Mouse (Mus musculus) adrenal gland, adult 10 weeks (tissue): ENCODE results near the gene Gsdma. TPM values are rescaled to one million over a fixed set of nuclear protein-coding genes. Genes with fewer than 3 reads are reported as not detected.

Experiments
- polyA plus RNA-seq: library from polyadenylated mRNA; stranded (reverse); fragments of 350-450 nt; fragmentation: Illumina TruSeq; extraction: RNeasy Lipid Tissue Mini Kit (QIAGEN cat#74804); gene quantifications from one replicate; pipeline ENCODE4 v1.2.3, GENCODE M21; 2014; ENCODE audit warnings: low read depth, low replicate concordance

Gene Gsdma
- not detected for polyA plus RNA-seq

DNA sequence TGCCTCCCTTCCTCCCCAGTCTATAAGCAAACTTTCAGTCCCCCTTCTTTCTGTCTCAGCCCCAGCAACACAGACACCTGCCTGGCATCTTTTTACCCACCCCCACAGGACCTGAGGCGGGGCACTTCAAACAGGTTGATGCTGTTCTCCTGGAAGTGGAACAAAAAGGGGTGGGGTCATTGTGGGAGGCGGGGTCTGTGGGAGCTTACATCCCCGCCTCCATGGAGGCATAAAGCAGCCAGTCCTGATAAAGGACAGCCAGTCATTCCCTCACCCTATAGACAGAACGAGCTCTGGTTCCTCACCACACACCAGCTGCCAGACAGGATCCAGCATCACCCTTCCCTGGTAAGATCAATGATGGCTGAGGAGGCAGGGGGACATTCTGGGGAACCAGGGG is at the start of gene Gsdma:
Gene Gsdma (plus strand): TSS at position 261 of the 400 bp plus-strand sequence.

DNA sequence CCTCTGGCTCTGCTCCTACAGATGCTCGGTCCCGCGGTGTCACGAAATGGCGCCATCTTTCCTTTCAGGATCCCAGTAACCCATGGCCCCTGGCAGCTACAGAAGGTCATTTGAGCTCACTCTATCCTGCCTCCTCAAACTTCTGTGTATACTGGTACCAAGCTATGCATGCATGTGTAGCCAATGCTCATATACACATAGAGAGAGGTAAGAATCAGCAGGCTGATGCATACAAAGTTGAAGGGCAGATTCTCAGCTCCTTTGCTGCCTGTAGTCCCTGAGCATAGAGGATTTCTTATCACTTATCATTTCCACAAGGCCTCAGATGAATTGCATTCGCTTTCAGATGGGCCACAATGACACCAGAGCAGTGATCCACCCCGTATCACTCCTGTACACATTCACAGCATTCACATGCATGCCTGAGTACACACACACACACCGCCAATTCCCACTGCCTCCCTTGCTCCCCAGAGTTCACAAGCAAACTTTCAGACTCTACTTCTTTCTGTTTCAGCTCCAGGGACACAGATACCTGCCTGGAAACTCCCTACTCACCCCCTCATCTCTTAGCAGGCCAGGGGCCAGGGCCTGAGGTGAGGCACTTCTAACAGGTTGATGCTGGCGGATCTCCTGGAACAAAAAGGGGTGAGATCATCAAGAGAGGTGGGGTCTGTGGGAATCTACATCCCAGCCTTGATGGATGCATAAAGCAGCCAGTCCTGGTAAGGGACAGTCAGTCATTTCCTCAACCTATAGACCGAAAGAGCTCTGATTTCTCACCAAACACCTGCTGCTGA is 38.3 kb upstream of the Gsdma start, which contains the start of the genes Gm12355 and Gsdma3:
Gene Gm12355 (minus strand): TSS at position 51 of the 800 bp plus-strand sequence.
Gene Gsdma3 (plus strand): TSS at position 750 of the 800 bp plus-strand sequence.

DNA sequence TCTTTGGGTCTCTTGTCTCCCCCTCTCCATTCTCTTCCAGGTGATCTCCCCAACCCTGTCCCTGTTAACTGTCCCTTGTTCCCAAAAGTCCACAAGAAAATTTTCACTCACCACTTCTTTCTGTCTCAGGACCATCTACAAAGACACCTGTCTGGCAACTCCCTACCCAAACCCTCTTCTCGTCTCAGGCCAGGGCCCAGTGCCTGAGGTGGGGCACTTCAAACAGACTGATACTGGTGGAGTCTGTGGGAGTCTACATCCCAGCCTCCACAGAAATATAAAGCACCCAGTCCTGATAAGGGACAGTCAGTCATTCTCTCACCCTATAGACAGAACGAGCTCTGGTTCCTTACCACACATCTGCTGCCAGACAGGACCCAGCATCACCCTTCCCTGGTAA is 17.7 kb upstream of the Gsdma start, which contains the start of gene Gsdma2:
Gene Gsdma2 (plus strand): TSS at position 301 of the 400 bp plus-strand sequence.

DNA sequence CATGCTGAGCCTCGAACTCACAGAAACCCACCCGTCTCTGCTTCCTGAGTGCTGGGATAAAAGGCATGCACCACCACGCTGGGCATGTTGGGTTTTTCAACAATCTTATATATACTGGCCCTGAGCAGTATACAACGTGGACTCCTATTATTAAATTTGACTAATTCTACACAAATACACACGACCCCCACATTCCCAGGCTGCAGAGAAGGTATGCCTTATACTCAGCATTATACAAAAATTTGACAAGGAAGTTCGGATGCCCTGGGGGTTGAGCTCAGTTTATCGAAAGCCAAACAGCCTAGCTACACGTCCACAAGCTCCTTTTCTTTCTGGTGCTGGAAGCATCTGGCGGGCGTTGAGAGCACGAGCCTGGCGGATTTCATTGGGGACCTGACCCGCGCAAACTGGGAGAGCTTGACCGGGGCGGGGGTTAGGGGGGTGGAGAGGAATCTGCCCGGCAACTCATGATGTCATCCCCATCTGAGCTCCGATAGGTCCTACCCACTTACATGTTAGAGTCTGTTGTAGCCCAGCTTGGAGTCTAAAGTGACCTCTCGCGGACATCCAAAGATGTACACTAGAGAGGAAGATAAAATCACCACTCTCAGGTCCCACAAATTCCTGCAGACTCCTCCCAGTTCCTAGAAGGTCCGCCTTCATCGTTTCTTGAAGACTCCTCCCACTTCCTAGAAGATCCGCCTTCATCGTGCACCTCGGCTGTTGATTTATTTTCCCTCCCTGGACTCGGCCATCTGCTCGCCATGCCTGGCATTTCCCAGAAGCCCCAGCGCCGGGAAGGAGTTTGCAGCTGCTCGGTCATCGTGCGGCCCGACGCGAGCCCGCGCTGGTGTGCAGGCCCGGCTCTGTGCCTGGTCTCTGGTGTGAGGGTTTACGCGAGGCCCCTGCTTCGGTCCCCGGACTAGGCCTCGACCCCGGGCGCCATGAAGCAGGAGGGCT is 17.9 kb downstream of the Gsdma start, which contains the start of gene Psmd3:
Gene Psmd3 (plus strand): TSS at position 769 of the 960 bp plus-strand sequence.

DNA sequence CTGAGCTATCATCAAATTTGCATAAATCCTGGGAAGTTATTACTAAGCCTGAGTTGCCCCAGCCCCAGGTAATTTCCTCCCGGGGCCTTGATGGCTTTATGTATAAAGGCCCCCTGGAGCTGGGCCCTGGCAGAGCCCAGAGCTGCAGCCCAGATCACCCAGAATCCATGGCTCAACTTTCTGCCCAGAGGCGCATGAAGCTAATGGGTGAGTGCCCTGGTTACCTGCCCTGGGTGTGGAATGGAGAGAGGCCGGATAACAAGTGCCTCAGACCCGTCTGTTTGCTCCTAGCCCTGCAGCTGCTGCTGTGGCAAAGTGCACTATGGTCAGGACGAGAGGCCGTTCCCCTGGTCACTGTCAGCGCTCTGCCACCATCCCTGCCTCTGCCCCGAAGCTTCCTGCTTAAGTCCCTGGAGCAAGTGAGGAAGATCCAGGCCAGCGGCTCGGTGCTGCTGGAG is 37.1 kb downstream of the Gsdma start, which contains the start of gene Csf3:
Gene Csf3 (plus strand): TSS at position 51 of the 458 bp plus-strand sequence.

Other genes starting within 250 kb of the Gsdma start
- 46.0 TPM for gene Mien1, start 225.4 kb upstream of the Gsdma start, polyA plus RNA-seq
- gene Grb7, start 218.0 kb upstream of the Gsdma start, polyA plus RNA-seq: not detected
- gene Ikzf3, start 118.3 kb upstream of the Gsdma start, polyA plus RNA-seq: 0.52 TPM
- not detected for gene Zpbp2, start 113.3 kb upstream of the Gsdma start, polyA plus RNA-seq
- 19.8 TPM for gene Ormdl3, start 77.0 kb upstream of the Gsdma start, polyA plus RNA-seq
- gene Lrrc3c, start 66.1 kb upstream of the Gsdma start, polyA plus RNA-seq: not detected
- 0.64 TPM for gene Gm12355, start 38.7 kb upstream of the Gsdma start, polyA plus RNA-seq
- not detected for gene Gsdma3, start 38.0 kb upstream of the Gsdma start, polyA plus RNA-seq
- not detected for gene Gsdma2, start 17.6 kb upstream of the Gsdma start, polyA plus RNA-seq
- 17.7 TPM for gene Psmd3, start 18.2 kb downstream of the Gsdma start, polyA plus RNA-seq
- not detected for gene Csf3, start 36.9 kb downstream of the Gsdma start, polyA plus RNA-seq
- 5.1 TPM for gene Med24, start 65.1 kb downstream of the Gsdma start, polyA plus RNA-seq
- gene Thra, start 76.3 kb downstream of the Gsdma start, polyA plus RNA-seq: 10.6 TPM
- 8.7 TPM for gene Nr1d1, start 111.0 kb downstream of the Gsdma start, polyA plus RNA-seq
- gene Msl1, start 131.2 kb downstream of the Gsdma start, polyA plus RNA-seq: 93.3 TPM
- 20.9 TPM for gene Casc3, start 140.6 kb downstream of the Gsdma start, polyA plus RNA-seq
- 0.23 TPM for gene Rapgefl1, start 172.4 kb downstream of the Gsdma start, polyA plus RNA-seq
- 9.9 TPM for gene Wipf2, start 199.3 kb downstream of the Gsdma start, polyA plus RNA-seq
- gene Cdc6, start 243.4 kb downstream of the Gsdma start, polyA plus RNA-seq: 0.58 TPM